Comparison of ENCODE assay signal across 17 mouse cellular contexts in genomic region chr11:80430366-80430910, GRCm38 (mm10). TPM values are rescaled to one million over a fixed set of nuclear protein-coding genes. Genes with fewer than 3 reads are reported as not detected.
DNase-seq lines count a peak whose midpoint lies in the region; ATAC-seq and TF ChIP-seq lines count a peak whose summit lies in the region.
"Had no signal": no experiment of that assay in that cellular context is flagged by ENCODE, and none has a peak within 500 bp of the region (broad histone marks: within the 10 kb centered on the region; RNA-seq: fewer than 3 reads in every experiment).

No protein-coding gene starts in this region.

- no peak for ATAC-seq in kidney, embryonic 15.5 days (replicated peaks; ENCODE audit: low FRiP score)
- ATAC-seq in Patski = no peak
- no peak for ATAC-seq in liver, embryonic 15.5 days (ENCODE audit: insufficient read depth)
- ATAC-seq: forebrain, embryonic 14.5 days; inflammation-experienced regulatory T-cells, adult 6 months; midbrain, embryonic 13.5 days had no signal

- peaks cover 33% of the 10 kb centered on the region for H3K36me3 ChIP-seq in kidney, embryonic 15.5 days
- H3K36me3 ChIP-seq in ES-Bruce4 (ENCODE audit: control insufficient read depth, insufficient read depth, low read length, poor library complexity, severe bottlenecking) = peaks cover 29% of the 10 kb centered on the region
- peaks cover 33% of the 10 kb centered on the region for H3K36me3 ChIP-seq in liver, embryonic 15.5 days (replicated peaks)

- POLR2A ChIA-PET in Patski (lab: Charles Lee) = no interaction called here

- no peak for TF ChIP-seq POLR2A in ES-Bruce4 (IDR thresholded peaks at IDR 0.05; ENCODE audit: insufficient read depth, low read length)

- no peak overlapping the region for H3K4me2 ChIP-seq in kidney, embryonic 15.5 days
- peak overlapping the region; percentile 11; the same call in 1 of the 2 replicates for H3K4me2 ChIP-seq in liver, embryonic 15.5 days

- TF ChIP-seq EP300 in ES-Bruce4 (IDR thresholded peaks at IDR 0.05; ENCODE audit: insufficient read depth, low read depth, low read length) = no peak

- H3K27ac ChIP-seq in kidney, embryonic 15.5 days = no peak overlapping the region
- no peak overlapping the region for H3K27ac ChIP-seq in ES-Bruce4 (ENCODE audit: insufficient read depth, low read length)
- no peak overlapping the region for H3K27ac ChIP-seq in liver, embryonic 15.5 days (replicated peaks)
- H3K27ac ChIP-seq: embryonic facial prominence, embryonic 15.5 days; heart, embryonic 15.5 days; hindbrain, embryonic 10.5 days; midbrain, embryonic 13.5 days; neural tube, embryonic 15.5 days had no signal

- CTCF ChIA-PET in Patski (lab: Charles Lee) = interaction anchor here (1.6 kb wide), 1 partner anchor 16 kb away, joined by 5 read pairs; no protein-coding TSS in a partner anchor

- H3K4me3 ChIP-seq in kidney, embryonic 15.5 days (replicated peaks) = no peak overlapping the region
- no peak overlapping the region for H3K4me3 ChIP-seq in ES-Bruce4 (ENCODE audit: low read depth, low read length)
- H3K4me3 ChIP-seq in liver, embryonic 15.5 days (replicated peaks) = no peak overlapping the region

- in situ Hi-C loops in Patski (cut with MboI; ENCODE audit: low pct_unique_long_range_greater_than_20kb) = no loop called here

- H3K4me1 ChIP-seq in kidney, embryonic 15.5 days = peaks cover 8% of the 10 kb centered on the region
- no peaks in the 10 kb centered on the region for H3K4me1 ChIP-seq in ES-Bruce4 (ENCODE audit: control insufficient read depth, insufficient read depth, low read length)
- H3K4me1 ChIP-seq in liver, embryonic 15.5 days (replicated peaks) = peaks cover 15% of the 10 kb centered on the region

- DNase-seq in kidney, postnatal 36 days = peak; percentile 17 to 63
- DNase-seq in Patski (ENCODE audit: low read depth, low spot score) = no peak
- no peak for DNase-seq in thymus, postnatal 10 days (ENCODE audit: low spot score in 2 of 2)
- no peak for DNase-seq in frontal cortex, postnatal 36 days (ENCODE audit: low spot score in 2 of 2)
- no peak for DNase-seq in heart, adult 9 months (ENCODE audit: low spot score in 2 of 2)
- DNase-seq: kidney, postnatal 4 days; lung, postnatal 36 days had no signal

- 81% methylated on average over 3 of the region's 3 CpGs for WGBS in kidney, embryonic 15.5 days
- whole genome bisulfite sequencing in liver, embryonic 15.5 days (ENCODE audit: insufficient replicate concordance) = 74% methylated on average over 3 of the region's 3 CpGs

- TF ChIP-seq CTCF in ES-Bruce4 (IDR thresholded peaks at IDR 0.05; ENCODE audit: low read depth, low read length) = no peak
- TF ChIP-seq CTCF in Patski (IDR thresholded peaks at IDR 0.05) = peak; percentile 15

- H3K9ac ChIP-seq in kidney, embryonic 15.5 days = no peak overlapping the region
- peak overlapping the region; percentile 98 for H3K9ac ChIP-seq in ES-Bruce4 (ENCODE audit: low read depth, poor library complexity, severe bottlenecking)
- H3K9ac ChIP-seq in liver, embryonic 15.5 days = no peak overlapping the region
- H3K9ac ChIP-seq: embryonic facial prominence, embryonic 15.5 days; neural tube, embryonic 15.5 days had no signal

- H3K9me3 ChIP-seq in kidney, embryonic 15.5 days (replicated peaks) = no peaks in the 10 kb centered on the region
- H3K9me3 ChIP-seq in ES-Bruce4 (replicated peaks; ENCODE audit: control insufficient read depth, insufficient read depth, low read length, poor library complexity, severe bottlenecking) = no peaks in the 10 kb centered on the region
- no peaks in the 10 kb centered on the region for H3K9me3 ChIP-seq in liver, embryonic 15.5 days (replicated peaks)
- H3K9me3 ChIP-seq: embryonic facial prominence, embryonic 15.5 days; heart, embryonic 15.5 days; hindbrain, embryonic 10.5 days; midbrain, embryonic 13.5 days; neural tube, embryonic 15.5 days had no signal

- H3K27me3 ChIP-seq in kidney, embryonic 15.5 days = no peaks in the 10 kb centered on the region
- no peaks in the 10 kb centered on the region for H3K27me3 ChIP-seq in ES-Bruce4 (ENCODE audit: control insufficient read depth, insufficient read depth, low read length, poor library complexity, severe bottlenecking)
- H3K27me3 ChIP-seq in Patski = no peaks in the 10 kb centered on the region
- H3K27me3 ChIP-seq in liver, embryonic 15.5 days = no peaks in the 10 kb centered on the region
- H3K27me3 ChIP-seq: embryonic facial prominence, embryonic 15.5 days; heart, embryonic 15.5 days; midbrain, embryonic 13.5 days; neural tube, embryonic 15.5 days had no signal

RNA-seq across cellular contexts. Expression of gene Psmd11, which starts 2.0 kb away (rescaled TPM):
- 306 and 318 TPM in 2 replicates for polyA plus RNA-seq in kidney, embryonic 15.5 days (2015; fragmentation: Nextera tagmentation; extraction: Ambion mirVana)
- polyA plus RNA-seq in ES-Bruce4 (2011; ENCODE audit: insufficient read depth, insufficient read length, low read depth, missing spikeins) (261 TPM in 2 replicates), Patski (2021) (133 TPM)
- 156 and 160 TPM in 2 replicates for polyA plus RNA-seq in liver, embryonic 15.5 days (2015; fragmentation: Nextera tagmentation; extraction: Ambion mirVana)

RNA-seq across cellular contexts. Expression of gene Cdk5r1, which starts 46.4 kb away (rescaled TPM):
- polyA plus RNA-seq in kidney, embryonic 15.5 days (2015; fragmentation: Nextera tagmentation; extraction: Ambion mirVana) = 1.1 and 1.3 TPM in 2 replicates
- 0.96 and 1.3 TPM in 2 replicates for polyA plus RNA-seq in ES-Bruce4 (2011; ENCODE audit: insufficient read depth, insufficient read length, low read depth, missing spikeins)
- polyA plus RNA-seq in Patski (2021) = 1.5 TPM
- polyA plus RNA-seq in liver, embryonic 15.5 days (2015; fragmentation: Nextera tagmentation; extraction: Ambion mirVana) = 0.29 and 0.33 TPM in 2 replicates

RNA-seq across cellular contexts. Expression of gene Zfp207, which starts 47.4 kb away (rescaled TPM):
- polyA plus RNA-seq in kidney, embryonic 15.5 days (2015; fragmentation: Nextera tagmentation; extraction: Ambion mirVana) = 243 and 252 TPM in 2 replicates
- polyA plus RNA-seq in ES-Bruce4 (2011; ENCODE audit: insufficient read depth, insufficient read length, low read depth, missing spikeins) = 344 and 357 TPM in 2 replicates
- polyA plus RNA-seq in Patski (2021) = 160 TPM
- polyA plus RNA-seq in liver, embryonic 15.5 days (2015; fragmentation: Nextera tagmentation; extraction: Ambion mirVana) = 86.7 and 88.1 TPM in 2 replicates

RNA-seq across cellular contexts. Expression of gene 5730455P16Rik, which starts 52.6 kb away (rescaled TPM):
- polyA plus RNA-seq in kidney, embryonic 15.5 days (2015; fragmentation: Nextera tagmentation; extraction: Ambion mirVana) = 20.7 and 21.2 TPM in 2 replicates
- 27.8 and 31.0 TPM in 2 replicates for polyA plus RNA-seq in ES-Bruce4 (2011; ENCODE audit: insufficient read depth, insufficient read length, low read depth, missing spikeins)
- polyA plus RNA-seq in Patski (2021) = 26.3 TPM
- 4.8 and 5.4 TPM in 2 replicates for polyA plus RNA-seq in liver, embryonic 15.5 days (2015; fragmentation: Nextera tagmentation; extraction: Ambion mirVana)

Comparison
In these comparisons a context has a peak if more than half of its experiments do, and no peak if none do; other contexts are left out.
1. DNase-seq: peak in kidney, postnatal 36 days (2 of 2); none in Patski (single experiment), thymus, postnatal 10 days (0 of 2), frontal cortex, postnatal 36 days (0 of 2) and heart, adult 9 months (0 of 2).